Mouse (Mus musculus): ENCODE results near the gene Dlg2.

Dlg2 gene

DNA sequence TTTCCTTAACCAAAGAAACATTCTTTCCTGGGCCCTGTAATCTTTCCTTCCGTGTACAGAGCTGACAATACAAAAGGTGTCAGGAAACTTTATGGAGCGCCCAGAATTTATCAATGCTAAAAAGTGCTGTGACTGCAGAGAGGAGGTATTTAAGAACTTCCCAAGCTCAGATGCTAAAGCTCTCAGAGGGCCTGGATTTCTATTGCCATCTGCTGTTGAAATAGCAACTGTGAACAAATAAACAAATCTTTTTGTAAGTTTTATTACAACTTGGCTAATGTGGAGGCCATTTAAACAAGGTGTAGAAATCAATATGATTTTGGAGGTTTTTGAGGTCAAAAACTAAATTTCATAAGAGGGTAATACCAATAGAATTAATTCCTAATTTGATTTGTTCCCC, 1570.8 kb downstream of the Dlg2 start:
- DNase-seq (ENCODE audit: extremely low read depth, low read depth) = no peak

- DNase-seq (ENCODE audit: extremely low read depth, low read depth) = no peak
These were observed 1572.4 kb downstream of the Dlg2 start for GRCm38 (mm10) chr7:92048876-92049275.

DNA sequence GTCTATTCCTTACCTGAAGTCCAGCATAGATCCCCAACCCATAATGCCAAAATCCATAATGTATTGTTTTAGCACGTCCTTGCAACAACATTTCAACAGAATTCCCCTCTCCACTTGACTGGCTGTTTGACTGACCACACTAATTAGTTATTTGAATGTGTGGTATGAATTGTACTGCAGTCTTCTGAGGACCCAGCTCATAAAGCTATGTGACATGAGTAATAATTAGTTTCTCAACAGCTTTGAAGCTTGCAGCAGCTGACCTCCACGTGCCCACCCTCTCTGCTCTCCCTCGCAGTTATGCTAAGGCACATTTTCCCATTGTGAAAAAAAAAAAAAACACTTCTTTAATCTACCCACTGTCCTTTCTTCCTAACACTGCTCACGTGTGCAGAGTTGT, 1590.4 kb downstream of the Dlg2 start:
- no peak for DNase-seq (ENCODE audit: extremely low read depth, low read depth)

GRCm38 (mm10) chr7:92087429-92087828, 1611.0 kb downstream of the Dlg2 start:
- DNase-seq (ENCODE audit: extremely low read depth, low read depth) = no peak

DNA sequence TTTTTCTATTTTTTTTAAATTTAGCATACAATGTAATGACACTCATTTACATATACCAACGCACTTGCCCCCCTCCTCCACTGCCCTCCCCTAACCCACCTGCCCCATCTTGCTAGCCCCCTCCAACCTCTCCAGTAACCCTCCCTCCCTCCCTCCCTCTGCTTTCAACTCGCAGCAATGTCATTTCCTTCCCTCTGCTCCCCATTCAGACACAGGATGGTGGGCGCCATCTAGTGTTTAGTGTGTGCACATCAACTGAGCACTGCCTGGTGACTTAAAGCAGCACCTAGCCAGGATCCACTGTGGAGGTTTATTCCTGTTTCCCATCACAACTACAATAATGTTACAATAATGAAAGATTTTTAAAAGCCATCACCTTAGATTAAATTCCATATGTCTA, 1617.4 kb downstream of the Dlg2 start:
- no peak for DNase-seq (ENCODE audit: extremely low read depth, low read depth)

- no peak for DNase-seq (ENCODE audit: extremely low read depth, low read depth)
These were observed 1618.7 kb downstream of the Dlg2 start for GRCm38 (mm10) chr7:92095198-92095597.

- no peak for DNase-seq (ENCODE audit: extremely low read depth, low read depth)
These were observed 1624.4 kb downstream of the Dlg2 start for GRCm38 (mm10) chr7:92100847-92101246.

- no peak for DNase-seq (ENCODE audit: extremely low read depth, low read depth)
These were observed 1626.5 kb downstream of the Dlg2 start for GRCm38 (mm10) chr7:92102892-92103543.

- no peak for DNase-seq (ENCODE audit: extremely low read depth, low read depth)
These were observed 1629.0 kb downstream of the Dlg2 start for GRCm38 (mm10) chr7:92105477-92105876.

DNA sequence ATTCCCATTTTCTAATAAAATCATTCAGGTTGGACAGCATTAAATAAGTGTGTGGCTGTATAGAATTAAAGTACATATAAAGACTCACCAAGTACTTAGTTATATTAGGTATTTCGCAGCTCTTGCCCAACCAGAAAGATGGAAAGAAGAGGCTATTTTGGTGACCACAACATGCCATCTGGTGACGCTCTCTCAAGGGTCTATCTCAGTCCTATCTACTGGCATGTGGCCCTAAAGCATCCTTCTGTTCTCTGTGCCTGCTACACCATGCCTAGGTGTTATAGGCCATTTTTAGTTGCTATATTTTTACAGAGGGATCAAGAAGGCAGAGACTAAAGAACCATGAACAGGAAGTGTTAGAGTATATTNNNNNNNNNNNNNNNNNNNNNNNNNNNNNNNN, 1629.5 kb downstream of the Dlg2 start:
- no peak for DNase-seq (ENCODE audit: extremely low read depth, low read depth)

GRCm38 (mm10) chr7:92113065-92113464, 1636.6 kb downstream of the Dlg2 start:
- no peak for DNase-seq (ENCODE audit: extremely low read depth, low read depth)

GRCm38 (mm10) chr7:92115237-92115871, 1638.9 kb downstream of the Dlg2 start:
- no peak for DNase-seq (ENCODE audit: extremely low read depth, low read depth)

DNA sequence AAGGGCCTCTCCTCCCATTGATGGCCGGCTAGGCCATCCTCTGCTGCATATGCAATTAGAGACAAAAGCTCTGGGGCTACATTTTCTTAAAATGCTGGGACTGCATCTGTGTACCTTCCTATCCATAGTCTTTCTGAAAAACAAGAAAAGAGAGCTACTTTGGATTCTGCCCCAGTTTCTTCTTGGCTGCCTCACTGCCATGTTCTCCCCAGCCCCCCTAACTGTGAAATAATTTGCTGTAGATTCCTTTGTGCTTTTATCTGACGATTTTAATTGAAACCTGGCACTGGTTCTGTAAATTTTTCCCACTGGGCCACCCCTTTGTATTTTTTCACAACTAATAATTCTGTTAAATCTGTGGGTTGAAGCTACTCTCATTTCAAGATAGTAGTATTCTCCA, 1646.8 kb downstream of the Dlg2 start:
- no peak for DNase-seq (ENCODE audit: extremely low read depth, low read depth)

- no peak for DNase-seq (ENCODE audit: extremely low read depth, low read depth)
These were observed 1649.4 kb downstream of the Dlg2 start for GRCm38 (mm10) chr7:92125886-92126285.

- no peak for DNase-seq (ENCODE audit: extremely low read depth, low read depth)
These were observed 1657.8 kb downstream of the Dlg2 start for GRCm38 (mm10) chr7:92134301-92134700.

DNA sequence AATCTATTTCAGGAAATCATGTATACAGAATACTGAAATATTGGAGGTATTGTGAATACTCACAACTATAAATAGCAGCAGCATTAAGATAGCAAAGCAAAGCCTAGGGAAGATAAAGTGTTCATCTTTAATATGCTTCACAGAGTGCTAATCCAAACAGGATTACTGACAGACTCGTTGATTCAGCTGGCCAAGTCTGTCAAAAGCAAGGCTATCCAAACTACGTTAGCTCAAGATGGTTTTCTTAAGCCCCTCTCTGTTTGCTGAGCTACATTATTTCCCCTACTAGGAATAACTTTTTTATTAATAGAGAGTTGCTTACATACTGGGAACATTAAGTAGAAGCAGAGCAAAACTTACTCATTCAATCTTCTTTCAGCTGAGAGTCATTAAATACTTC, 1659.2 kb downstream of the Dlg2 start:
- DNase-seq (ENCODE audit: extremely low read depth, low read depth) = no peak

DNA sequence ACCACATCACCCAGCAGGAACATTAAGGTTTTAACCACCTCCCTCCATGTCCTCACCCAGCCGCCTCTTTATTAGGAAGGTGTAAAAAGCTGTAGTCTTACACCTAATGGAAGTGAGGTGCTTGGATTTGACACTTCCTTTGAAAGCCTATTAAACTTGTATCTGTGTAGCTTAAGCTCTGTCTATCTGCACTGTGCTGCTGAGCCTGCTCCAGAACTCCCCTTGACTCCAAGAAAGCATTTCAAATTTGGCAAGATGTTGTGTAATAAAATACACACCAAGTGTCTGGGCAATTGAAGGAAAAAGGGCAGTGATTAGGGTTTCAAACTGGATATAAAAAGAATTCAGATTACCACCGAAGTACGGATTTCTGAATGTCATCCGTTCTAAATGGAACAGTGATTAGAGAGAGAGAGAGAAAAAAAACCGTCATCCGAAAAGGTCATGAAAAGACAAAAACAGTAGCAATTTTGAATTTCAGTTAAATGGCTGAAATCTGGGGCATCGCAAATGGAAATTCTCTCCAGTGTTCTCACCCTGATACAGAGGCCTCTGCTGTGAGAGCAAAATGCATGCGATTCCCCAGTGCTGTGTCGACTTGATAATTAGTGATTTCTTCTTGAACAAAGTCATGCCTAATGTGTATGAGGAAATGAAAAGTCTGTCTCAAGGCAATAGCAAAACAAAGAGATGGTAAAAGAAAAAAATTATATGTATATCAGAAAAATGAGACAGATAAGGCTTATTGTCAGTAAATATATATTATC, 1663.8 kb downstream of the Dlg2 start:
- no peak for DNase-seq (ENCODE audit: extremely low read depth, low read depth)

GRCm38 (mm10) chr7:92147499-92147898, 1671.0 kb downstream of the Dlg2 start:
- DNase-seq (ENCODE audit: extremely low read depth, low read depth) = no peak

- no peak for DNase-seq (ENCODE audit: extremely low read depth, low read depth)
These were observed 1674.3 kb downstream of the Dlg2 start for GRCm38 (mm10) chr7:92150768-92151167.

- no peak for DNase-seq (ENCODE audit: extremely low read depth, low read depth)
These were observed 1678.1 kb downstream of the Dlg2 start for GRCm38 (mm10) chr7:92154603-92155002.

DNA sequence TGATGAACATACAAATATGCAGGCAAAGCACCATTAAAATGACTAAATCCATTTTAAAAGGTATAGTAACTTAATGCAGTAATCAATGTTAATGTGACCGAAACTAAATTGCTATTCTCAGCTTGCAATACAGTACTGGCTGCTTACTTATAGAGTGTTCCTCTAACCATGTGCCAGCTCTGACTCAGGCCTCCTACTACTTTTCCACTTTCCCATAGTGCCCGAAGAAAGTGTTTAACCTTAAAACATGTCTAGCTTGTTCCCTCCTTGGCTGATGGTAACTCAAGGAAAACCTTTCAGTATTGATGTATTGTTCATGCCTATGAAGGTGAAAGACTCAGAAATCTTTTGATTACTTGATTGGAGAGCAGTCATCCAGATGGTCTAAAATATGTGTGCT, 1686.7 kb downstream of the Dlg2 start:
- no peak for DNase-seq (ENCODE audit: extremely low read depth, low read depth)

- DNase-seq (ENCODE audit: extremely low read depth, low read depth) = no peak
These were observed 1687.8 kb downstream of the Dlg2 start for GRCm38 (mm10) chr7:92164316-92164715.
